Mouse (Mus musculus) midbrain, embryonic 12.5 days (tissue): ENCODE results near the gene Znhit2. TPM values are rescaled to one million over a fixed set of nuclear protein-coding genes. Genes with fewer than 3 reads are reported as not detected.

Experiments
- ATAC-seq: fragments of 200-750 bp; cut with Nextera tagmentation; 2 replicates; pipeline ENCODE4 v1.8.0; 2017; ENCODE audit warnings: low read depth, moderate TSS enrichment, moderate library complexity; ENCODE audit not compliant: low FRiP score
- H3K27ac ChIP-seq: fragments of 300-500 bp; sonication (generic); replicated peaks from 2 replicates; pipeline ENCODE4 v1.5.1; 2016; ENCODE audit warnings: mild to moderate bottlenecking
- H3K27me3 ChIP-seq: fragments of 300-500 bp; sonication (generic); 2 replicates; pipeline ENCODE4 v1.6.1; 2016; ENCODE audit warnings: mild to moderate bottlenecking
- H3K36me3 ChIP-seq: fragments of 300-500 bp; sonication (generic); 2 replicates; pipeline ENCODE4 v1.6.1; 2016
- H3K4me1 ChIP-seq: fragments of 300-500 bp; sonication (generic); 2 replicates; pipeline ENCODE4 v1.6.1; 2016
- H3K4me2 ChIP-seq: fragments of 300-500 bp; sonication (generic); replicated peaks from 2 replicates; pipeline ENCODE4 v1.6.1; 2016; ENCODE audit warnings: mild to moderate bottlenecking, moderate library complexity
- H3K4me3 ChIP-seq: fragments of 300-500 bp; sonication (generic); 2 replicates; pipeline ENCODE4 v1.5.1; 2016; ENCODE audit warnings: mild to moderate bottlenecking
- H3K9ac ChIP-seq: fragments of 300-500 bp; sonication (generic); replicated peaks from 2 replicates; pipeline ENCODE4 v1.6.1; 2016; ENCODE audit warnings: mild to moderate bottlenecking, moderate library complexity
- H3K9me3 ChIP-seq: fragments of 300-500 bp; sonication (generic); 2 replicates; pipeline ENCODE4 v1.6.1; 2016; ENCODE audit warnings: mild to moderate bottlenecking
- WGBS: fragments of 180-500 bp; shearing (Covaris S2); methylation state at CpG from one replicate; pipeline ENCODE4 v1.1.7; 2016; 5-methylcytosine and 5-hydroxymethylcytosine counted together
- microRNA-seq: library from miRNA; unstranded; fragments of <30 nt; microRNA quantifications from one replicate; pipeline ENCODE4, GENCODE M21; 2017
- polyA plus RNA-seq: library from polyadenylated mRNA; unstranded; fragments of >200 nt; fragmentation: Nextera tagmentation; extraction: Ambion mirVana; gene quantifications from 2 replicates; pipeline ENCODE4 v1.2.1, GENCODE M21; 2016

Znhit2 gene
- polyA plus RNA-seq, 1 experiment from 2014 or later: 30.8 TPM

- peak within 1 kb of the TSS; percentile 79 for H3K4me3 ChIP-seq
- no peaks in the 10 kb centered on the region for H3K27me3 ChIP-seq
- H3K4me2 ChIP-seq: peak within 1 kb of the TSS; percentile 89
- H3K27ac ChIP-seq: 0 out of 2 replicates have a peak within 1 kb of the TSS, but pooled peaks have one; percentile 49
- whole genome bisulfite sequencing: under 1% methylated on average over 58 of the region's 58 CpGs
- H3K9ac ChIP-seq: peak within 1 kb of the TSS; percentile 81
- H3K4me1 ChIP-seq: peaks cover 26% of the 10 kb centered on the region
- peaks cover 62% of the 10 kb centered on the region for H3K36me3 ChIP-seq
- peak; percentile 90 for ATAC-seq
- H3K9me3 ChIP-seq: no peaks in the 10 kb centered on the region
Measured at GRCm38 (mm10) chr19:6084478-6085248, 23.7 kb downstream of the Znhit2 start, which contains the start of the genes Zfpl1 and Cdca5. Zfpl1 (minus strand) TSS chr19:6084956. Cdca5 (plus strand) TSS chr19:6084983.

GRCm38 (mm10) chr19:6085417-6085879 lies 24.5 kb downstream of the Znhit2 start:
- ATAC-seq: peak; percentile 64
- Histone ChIP-seq H3K27ac (0 out of 2 replicates have a peak overlapping the region, but pooled peaks have one; percentile 49), H3K9me3 (no peaks in the 10 kb centered on the region), H3K36me3 (peaks cover 61% of the 10 kb centered on the region), H3K4me3 (peak overlapping the region; percentile 79), H3K4me2 (peak overlapping the region; percentile 89), H3K4me1 (peaks cover 26% of the 10 kb centered on the region), H3K9ac (peak overlapping the region; percentile 56), H3K27me3 (no peaks in the 10 kb centered on the region)
- under 1% methylated on average over 17 of the region's 17 CpGs for WGBS

GRCm38 (mm10) chr19:6088841-6089240 lies 27.8 kb downstream of the Znhit2 start:
- peaks cover 20% of the 10 kb centered on the region for H3K4me1 ChIP-seq
- 93% methylated on average over 13 of the region's 13 CpGs for WGBS
- peaks cover 64% of the 10 kb centered on the region for H3K36me3 ChIP-seq
- no peaks in the 10 kb centered on the region for H3K27me3 ChIP-seq
- no peak for ATAC-seq
- no peak overlapping the region for H3K4me2 ChIP-seq
- H3K9ac ChIP-seq: no peak overlapping the region
- no peak overlapping the region for H3K4me3 ChIP-seq
- no peak overlapping the region for H3K27ac ChIP-seq
- no peaks in the 10 kb centered on the region for H3K9me3 ChIP-seq

GRCm38 (mm10) chr19:6094119-6094518 lies 33.1 kb downstream of the Znhit2 start, which contains the start of gene AC131692.1:
AC131692.1 (plus strand) TSS chr19:6094419.
- no peak within 1 kb of the TSS for H3K9ac ChIP-seq
- no peak within 1 kb of the TSS for H3K27ac ChIP-seq
- no peaks in the 10 kb centered on the region for H3K9me3 ChIP-seq
- ATAC-seq: no peak
- peaks cover 54% of the 10 kb centered on the region for H3K36me3 ChIP-seq
- 95% methylated on average over 7 of the region's 7 CpGs for WGBS
- H3K27me3 ChIP-seq: no peaks in the 10 kb centered on the region
- H3K4me3 ChIP-seq: no peak within 1 kb of the TSS
- H3K4me2 ChIP-seq: no peak within 1 kb of the TSS
- no peaks in the 10 kb centered on the region for H3K4me1 ChIP-seq

GRCm38 (mm10) chr19:6097847-6098246 lies 36.9 kb downstream of the Znhit2 start:
- Histone ChIP-seq H3K27ac (no peak overlapping the region), H3K4me3 (no peak overlapping the region), H3K36me3 (peaks cover 27% of the 10 kb centered on the region), H3K9ac (no peak overlapping the region), H3K4me2 (no peak overlapping the region), H3K27me3 (no peaks in the 10 kb centered on the region), H3K4me1 (no peaks in the 10 kb centered on the region), H3K9me3 (no peaks in the 10 kb centered on the region)
- no peak for ATAC-seq
- 89% methylated on average over 3 of the region's 3 CpGs for WGBS

- no peaks in the 10 kb centered on the region for H3K4me1 ChIP-seq
- H3K4me2 ChIP-seq: no peak overlapping the region
- H3K4me3 ChIP-seq: no peak overlapping the region
- H3K9me3 ChIP-seq: no peaks in the 10 kb centered on the region
- H3K27me3 ChIP-seq: no peaks in the 10 kb centered on the region
- no peak overlapping the region for H3K27ac ChIP-seq
- no peak overlapping the region for H3K9ac ChIP-seq
- peaks cover 5% of the 10 kb centered on the region; the same call in 1 of the 2 replicates for H3K36me3 ChIP-seq
- no peak for ATAC-seq
- 83% methylated on average over 6 of the region's 6 CpGs for WGBS
Measured at GRCm38 (mm10) chr19:6101186-6101585, 40.2 kb downstream of the Znhit2 start.

GRCm38 (mm10) chr19:6102169-6102853 lies 41.3 kb downstream of the Znhit2 start:
- no peak for ATAC-seq
- 82% methylated on average over 6 of the region's 6 CpGs for WGBS
- H3K4me1 ChIP-seq: no peaks in the 10 kb centered on the region
- H3K4me2 ChIP-seq: no peak overlapping the region
- H3K9ac ChIP-seq: no peak overlapping the region
- H3K9me3 ChIP-seq: no peaks in the 10 kb centered on the region
- no peak overlapping the region for H3K27ac ChIP-seq
- no peak overlapping the region for H3K4me3 ChIP-seq
- peaks cover 2% of the 10 kb centered on the region; the same call in 1 of the 2 replicates for H3K36me3 ChIP-seq
- no peaks in the 10 kb centered on the region for H3K27me3 ChIP-seq

GRCm38 (mm10) chr19:6104476-6104875 lies 43.5 kb downstream of the Znhit2 start:
- Histone ChIP-seq H3K4me3 (no peak overlapping the region), H3K27ac (no peak overlapping the region), H3K27me3 (no peaks in the 10 kb centered on the region), H3K4me1 (no peaks in the 10 kb centered on the region), H3K36me3 (0 out of 2 replicates have a peak, but pooled peaks cover 2% of the 10 kb centered on the region), H3K4me2 (no peak overlapping the region), H3K9me3 (no peaks in the 10 kb centered on the region), H3K9ac (no peak overlapping the region)
- ATAC-seq: no peak
- WGBS: 71% methylated on average over 4 of the region's 4 CpGs

- ATAC-seq: no peak
- no peaks in the 10 kb centered on the region for H3K36me3 ChIP-seq
Measured at GRCm38 (mm10) chr19:6105586-6105985, 44.6 kb downstream of the Znhit2 start, which contains the start of gene Naaladl1. Naaladl1 (plus strand) TSS chr19:6105782.

More at GRCm38 (mm10) chr19:6105586-6105985, 44.6 kb downstream of the Znhit2 start, which contains the start of gene Naaladl1:
- Histone ChIP-seq H3K4me1 (no peaks in the 10 kb centered on the region), H3K4me3 (no peak within 1 kb of the TSS), H3K27ac (no peak within 1 kb of the TSS), H3K9ac (no peak within 1 kb of the TSS), H3K9me3 (no peaks in the 10 kb centered on the region), H3K27me3 (no peaks in the 10 kb centered on the region), H3K4me2 (no peak within 1 kb of the TSS)
- WGBS: 84% methylated on average over 7 of the region's 7 CpGs

Small RNAs within 50 kb of the gene (microRNA-seq; reads per million reads assigned to microRNA genes)
- 3.0 reads per million, percentile 8 among the genes with 10 or more reads in this experiment for gene Mir6988

Other genes starting within 250 kb of the Znhit2 start
- 22.3 and 24.8 TPM in 2 replicates for gene Frmd8, start 185.9 kb upstream of the Znhit2 start, polyA plus RNA-seq
- gene Slc25a45, start 183.4 kb upstream of the Znhit2 start, polyA plus RNA-seq: 1.9 and 3.4 TPM in 2 replicates
- 11.1 and 11.4 TPM in 2 replicates for gene Tigd3, start 167.0 kb upstream of the Znhit2 start, polyA plus RNA-seq
- gene Dpf2, start 148.2 kb upstream of the Znhit2 start, polyA plus RNA-seq: 171 and 185 TPM in 2 replicates
- gene Cdc42ep2, start 136.4 kb upstream of the Znhit2 start, polyA plus RNA-seq: 3.6 and 3.8 TPM in 2 replicates
- 57.4 and 59.6 TPM in 2 replicates for gene Pola2, start 97.0 kb upstream of the Znhit2 start, polyA plus RNA-seq
- gene Slc22a20, start 75.0 kb upstream of the Znhit2 start, polyA plus RNA-seq: not detected in 2 replicates
- 3.8 and 4.5 TPM in 2 replicates for gene Capn1, start 45.3 kb upstream of the Znhit2 start, polyA plus RNA-seq
- gene Syvn1, start 14.6 kb upstream of the Znhit2 start, polyA plus RNA-seq: 30.0 and 32.6 TPM in 2 replicates
- gene Mrpl49, start 3.4 kb upstream of the Znhit2 start, polyA plus RNA-seq: 75.8 and 76.4 TPM in 2 replicates
- 595 and 628 TPM in 2 replicates for gene Fau, start 3.3 kb upstream of the Znhit2 start, polyA plus RNA-seq
- gene Tm7sf2, start 7.2 kb downstream of the Znhit2 start, polyA plus RNA-seq: 41.0 and 41.3 TPM in 2 replicates
- gene Vps51, start 16.0 kb downstream of the Znhit2 start, polyA plus RNA-seq: 77.0 and 82.2 TPM in 2 replicates
- not detected in 2 replicates for gene Tmem262, start 18.8 kb downstream of the Znhit2 start, polyA plus RNA-seq
- gene Gm28374, start 21.1 kb downstream of the Znhit2 start, polyA plus RNA-seq: 2.6 and 3.6 TPM in 2 replicates
- 67.1 and 75.1 TPM in 2 replicates for gene Zfpl1, start 23.8 kb downstream of the Znhit2 start, polyA plus RNA-seq
- gene Cdca5, start 23.8 kb downstream of the Znhit2 start, polyA plus RNA-seq: 41.5 and 42.1 TPM in 2 replicates
- 0.77 TPM in 1 of 2 replicates, not detected in the other for gene AC131692.1, start 33.2 kb downstream of the Znhit2 start, polyA plus RNA-seq
- gene Naaladl1, start 44.6 kb downstream of the Znhit2 start, polyA plus RNA-seq: 0.59 and 0.94 TPM in 2 replicates
- 49.7 and 50.8 TPM in 2 replicates for gene Sac3d1, start 57.5 kb downstream of the Znhit2 start, polyA plus RNA-seq
- gene Snx15, start 67.1 kb downstream of the Znhit2 start, polyA plus RNA-seq: 29.7 and 30.5 TPM in 2 replicates
- not detected in 2 replicates for gene Batf2, start 79.8 kb downstream of the Znhit2 start, polyA plus RNA-seq
- gene Arl2, start 80.4 kb downstream of the Znhit2 start, polyA plus RNA-seq: 90.9 and 96.1 TPM in 2 replicates
- gene Majin, start 123.2 kb downstream of the Znhit2 start, polyA plus RNA-seq: not detected in 2 replicates
- gene Gpha2, start 165.2 kb downstream of the Znhit2 start, polyA plus RNA-seq: 0.74 TPM in 1 of 2 replicates, not detected in the other
- 61.3 and 66.1 TPM in 2 replicates for gene Ppp2r5b, start 174.7 kb downstream of the Znhit2 start, polyA plus RNA-seq
- 13.6 and 14.2 TPM in 2 replicates for gene Atg2a, start 180.5 kb downstream of the Znhit2 start, polyA plus RNA-seq
- 90.8 and 96.9 TPM in 2 replicates for gene Ehd1, start 215.5 kb downstream of the Znhit2 start, polyA plus RNA-seq
- gene Cdc42bpg, start 245.3 kb downstream of the Znhit2 start, polyA plus RNA-seq: 0.29 and 0.37 TPM in 2 replicates